Mouse (Mus musculus): ENCODE measurements at regions not wholly inside any gene's neighbourhood (a gene's known extent, or its start where the extent isn't known, plus 50 kb on each side); places are given as distances from the start of the nearest gene placed in this dataset.

- no peaks in the 10 kb centered on the region for H3K4me1 ChIP-seq (ENCODE audit: insufficient read depth)
- no peaks in the 10 kb centered on the region for H3K36me3 ChIP-seq (ENCODE audit: insufficient read depth)
- ATAC-seq (ENCODE audit: insufficient read depth) (no peak), DNase-seq (no peak)
- H3K27ac ChIP-seq (ENCODE audit: low read depth), result no peak overlapping the region
- H3K4me3 ChIP-seq (ENCODE audit: low read depth, low read length), result no peak overlapping the region
- H3K4me2 ChIP-seq, result no peak overlapping the region
- no peak for TF ChIP-seq CTCF (IDR thresholded peaks at IDR 0.05; ENCODE audit: low read depth)
- no peaks in the 10 kb centered on the region for H3K9me3 ChIP-seq (ENCODE audit: low read depth, low read length)
- no peaks in the 10 kb centered on the region for H3K27me3 ChIP-seq (ENCODE audit: insufficient read depth, low read length)
- no peak overlapping the region for H3K9ac ChIP-seq
- WGBS, result 46% methylated on average over 12 of the region's 12 CpGs
Measured at GRCm38 (mm10) chr7:40680567-40680966, 217.6 kb upstream of the Vstm2b start.

- ATAC-seq (ENCODE audit: insufficient read depth) (no peak), DNase-seq (no peak)
- no peak overlapping the region for H3K4me2 ChIP-seq
- no peaks in the 10 kb centered on the region for H3K9me3 ChIP-seq (ENCODE audit: low read depth, low read length)
- H3K9ac ChIP-seq, result no peak overlapping the region
- 45% methylated on average over 6 of the region's 6 CpGs for WGBS
- no peak overlapping the region for H3K27ac ChIP-seq (ENCODE audit: low read depth)
- TF ChIP-seq CTCF (IDR thresholded peaks at IDR 0.05; ENCODE audit: low read depth), result no peak
- H3K4me3 ChIP-seq (ENCODE audit: low read depth, low read length), result no peak overlapping the region
- no peaks in the 10 kb centered on the region for H3K27me3 ChIP-seq (ENCODE audit: insufficient read depth, low read length)
- H3K4me1 ChIP-seq (ENCODE audit: insufficient read depth), result no peaks in the 10 kb centered on the region
- no peaks in the 10 kb centered on the region for H3K36me3 ChIP-seq (ENCODE audit: insufficient read depth)
Measured at GRCm38 (mm10) chr7:40680993-40681392, 217.1 kb upstream of the Vstm2b start.

GRCm38 (mm10) chr7:40683176-40683575 is 215.0 kb upstream of the Vstm2b start:
- H3K9me3 ChIP-seq (ENCODE audit: low read depth, low read length), result no peaks in the 10 kb centered on the region

GRCm38 (mm10) chr7:40683641-40684040 is 214.5 kb upstream of the Vstm2b start:
- no peaks in the 10 kb centered on the region for H3K27me3 ChIP-seq (ENCODE audit: insufficient read depth, low read length)
- no peak overlapping the region for H3K4me2 ChIP-seq
- no peaks in the 10 kb centered on the region for H3K9me3 ChIP-seq (ENCODE audit: low read depth, low read length)
- H3K36me3 ChIP-seq (ENCODE audit: insufficient read depth), result no peaks in the 10 kb centered on the region
- WGBS, result 47% methylated on average over 3 of the region's 3 CpGs
- H3K9ac ChIP-seq, result no peak overlapping the region
- no peak overlapping the region for H3K4me3 ChIP-seq (ENCODE audit: low read depth, low read length)
- H3K4me1 ChIP-seq (ENCODE audit: insufficient read depth), result no peaks in the 10 kb centered on the region
- no peak overlapping the region for H3K27ac ChIP-seq (ENCODE audit: low read depth)
- no peak for DNase-seq
- TF ChIP-seq CTCF (IDR thresholded peaks at IDR 0.05; ENCODE audit: low read depth), result no peak
- no peak for ATAC-seq (ENCODE audit: insufficient read depth)

More at GRCm38 (mm10) chr7:40683176-40683575, 215.0 kb upstream of the Vstm2b start:
- Histone ChIP-seq H3K27me3 (ENCODE audit: insufficient read depth, low read length) (no peaks in the 10 kb centered on the region), H3K4me3 (ENCODE audit: low read depth, low read length) (no peak overlapping the region), H3K27ac (ENCODE audit: low read depth) (no peak overlapping the region), H3K4me1 (ENCODE audit: insufficient read depth) (no peaks in the 10 kb centered on the region), H3K9ac (no peak overlapping the region), H3K4me2 (no peak overlapping the region), H3K36me3 (ENCODE audit: insufficient read depth) (no peaks in the 10 kb centered on the region)
- WGBS, result 41% methylated on average over 1 of the region's 1 CpGs
- no peak for TF ChIP-seq CTCF (IDR thresholded peaks at IDR 0.05; ENCODE audit: low read depth)
- no peak for DNase-seq
- no peak for ATAC-seq (ENCODE audit: insufficient read depth)

- Histone ChIP-seq H3K9me3 (ENCODE audit: low read depth, low read length) (no peaks in the 10 kb centered on the region), H3K4me2 (no peak overlapping the region), H3K27me3 (ENCODE audit: insufficient read depth, low read length) (no peaks in the 10 kb centered on the region), H3K9ac (no peak overlapping the region), H3K4me1 (ENCODE audit: insufficient read depth) (no peaks in the 10 kb centered on the region), H3K4me3 (ENCODE audit: low read depth, low read length) (no peak overlapping the region), H3K36me3 (ENCODE audit: insufficient read depth) (no peaks in the 10 kb centered on the region), H3K27ac (ENCODE audit: low read depth) (no peak overlapping the region)
- WGBS, result 83% methylated on average over 3 of the region's 3 CpGs
- ATAC-seq (ENCODE audit: insufficient read depth) (no peak), DNase-seq (no peak)
- peak; percentile 49 for TF ChIP-seq CTCF (IDR thresholded peaks at IDR 0.05; ENCODE audit: low read depth)
Measured at GRCm38 (mm10) chr7:40687005-40687404, 211.1 kb upstream of the Vstm2b start.

- no peak overlapping the region for H3K27ac ChIP-seq (ENCODE audit: low read depth)
- H3K4me1 ChIP-seq (ENCODE audit: insufficient read depth), result no peaks in the 10 kb centered on the region
- DNase-seq (no peak), ATAC-seq (ENCODE audit: insufficient read depth) (no peak)
- TF ChIP-seq CTCF (IDR thresholded peaks at IDR 0.05; ENCODE audit: low read depth), result no peak
- H3K4me3 ChIP-seq (ENCODE audit: low read depth, low read length), result no peak overlapping the region
- no peak overlapping the region for H3K4me2 ChIP-seq
- no peaks in the 10 kb centered on the region for H3K36me3 ChIP-seq (ENCODE audit: insufficient read depth)
- H3K9ac ChIP-seq, result no peak overlapping the region
- H3K9me3 ChIP-seq (ENCODE audit: low read depth, low read length), result no peaks in the 10 kb centered on the region
- no peaks in the 10 kb centered on the region for H3K27me3 ChIP-seq (ENCODE audit: insufficient read depth, low read length)
- WGBS, result 54% methylated on average over 4 of the region's 4 CpGs
Measured at GRCm38 (mm10) chr7:40688546-40688945, 209.6 kb upstream of the Vstm2b start.

GRCm38 (mm10) chr7:40693755-40694154 is 204.4 kb upstream of the Vstm2b start:
- H3K4me1 ChIP-seq (ENCODE audit: insufficient read depth), result no peaks in the 10 kb centered on the region

GRCm38 (mm10) chr7:40697551-40697950 is 200.6 kb upstream of the Vstm2b start:
- no peak for TF ChIP-seq CTCF (IDR thresholded peaks at IDR 0.05; ENCODE audit: low read depth)
- no peaks in the 10 kb centered on the region for H3K36me3 ChIP-seq (ENCODE audit: insufficient read depth)
- DNase-seq (no peak), ATAC-seq (ENCODE audit: insufficient read depth) (no peak)
- H3K9me3 ChIP-seq (ENCODE audit: low read depth, low read length), result no peaks in the 10 kb centered on the region
- no peak overlapping the region for H3K4me2 ChIP-seq
- H3K27me3 ChIP-seq (ENCODE audit: insufficient read depth, low read length), result no peaks in the 10 kb centered on the region
- no peak overlapping the region for H3K4me3 ChIP-seq (ENCODE audit: low read depth, low read length)
- H3K4me1 ChIP-seq (ENCODE audit: insufficient read depth), result no peaks in the 10 kb centered on the region
- no peak overlapping the region for H3K27ac ChIP-seq (ENCODE audit: low read depth)
- WGBS, result 67% methylated on average over 8 of the region's 8 CpGs
- H3K9ac ChIP-seq, result no peak overlapping the region

More at GRCm38 (mm10) chr7:40693755-40694154, 204.4 kb upstream of the Vstm2b start:
- no peak for DNase-seq
- no peak for TF ChIP-seq CTCF (IDR thresholded peaks at IDR 0.05; ENCODE audit: low read depth)
- no peak overlapping the region for H3K4me3 ChIP-seq (ENCODE audit: low read depth, low read length)
- no peak overlapping the region for H3K27ac ChIP-seq (ENCODE audit: low read depth)
- WGBS, result 43% methylated on average over 5 of the region's 5 CpGs
- no peaks in the 10 kb centered on the region for H3K27me3 ChIP-seq (ENCODE audit: insufficient read depth, low read length)
- H3K9ac ChIP-seq, result no peak overlapping the region
- ATAC-seq (ENCODE audit: insufficient read depth), result no peak
- no peak overlapping the region for H3K4me2 ChIP-seq
- H3K9me3 ChIP-seq (ENCODE audit: low read depth, low read length), result no peaks in the 10 kb centered on the region
- H3K36me3 ChIP-seq (ENCODE audit: insufficient read depth), result no peaks in the 10 kb centered on the region

Data from lung, embryonic 14.5 days (tissue).